Mouse (Mus musculus) forebrain, embryonic 14.5 days (tissue): ENCODE measurements around the gene Lipa. TPM values are rescaled to one million over a fixed set of nuclear protein-coding genes. Genes with fewer than 3 reads are reported as not detected.

Experiments
- ATAC-seq: fragments of 200-750 bp; cut with Nextera tagmentation; 2 replicates; pipeline ENCODE4 v1.8.0; 2017; ENCODE audit warnings: mild to moderate bottlenecking, moderate library complexity
- DNase-seq: peaks from one replicate; pipeline ENCODE4 v3.0.0-alpha.2; 2015; ENCODE audit warnings: low spot score
- H3K27ac ChIP-seq: fragments of 300-500 bp; sonication (generic); 2 replicates; pipeline ENCODE4 v1.5.1; 2014; ENCODE audit warnings: low read depth, mild to moderate bottlenecking, control low read depth, low read length, moderate library complexity
- H3K27me3 ChIP-seq: fragments of 300-500 bp; sonication (generic); replicated peaks from 2 replicates; pipeline ENCODE4 v1.6.1; 2014; ENCODE audit warnings: low read length, control low read depth, mixed read lengths; ENCODE audit not compliant: control insufficient read depth, insufficient read depth
- H3K36me3 ChIP-seq: fragments of 300-500 bp; sonication (generic); 2 replicates; pipeline ENCODE4 v1.6.1; 2014; ENCODE audit warnings: low read length, control low read depth; ENCODE audit not compliant: control insufficient read depth, insufficient read depth
- H3K4me1 ChIP-seq: fragments of 300-500 bp; sonication (generic); 2 replicates; pipeline ENCODE4 v1.6.1; 2014; ENCODE audit warnings: antibody characterized with exemption, low read length, control low read depth; ENCODE audit not compliant: control insufficient read depth, insufficient read depth
- H3K4me2 ChIP-seq: fragments of 300-500 bp; sonication (generic); 2 replicates; pipeline ENCODE4 v1.6.1; 2014; ENCODE audit warnings: mild to moderate bottlenecking, control low read depth, low read length
- H3K4me3 ChIP-seq: fragments of 300-500 bp; sonication (generic); 2 replicates; pipeline ENCODE4 v1.5.1; 2014; ENCODE audit warnings: low read depth, low read length, control low read depth
- H3K9ac ChIP-seq: fragments of 300-500 bp; sonication (generic); 2 replicates; pipeline ENCODE4 v1.6.1; 2014; ENCODE audit warnings: mild to moderate bottlenecking, low read length, control low read depth, moderate library complexity
- H3K9me3 ChIP-seq: fragments of 300-500 bp; sonication (generic); replicated peaks from 2 replicates; pipeline ENCODE4 v1.6.1; 2016; ENCODE audit warnings: low read length, control low read depth, mixed read lengths; ENCODE audit not compliant: control insufficient read depth
- WGBS: fragments of 180-500 bp; shearing (Covaris S2); extraction: QIAGEN DNeasy Blood & Tissue Kit; methylation state at CpG from one replicate; pipeline ENCODE4 v1.1.7; 2014; 5-methylcytosine and 5-hydroxymethylcytosine counted together
- polyA plus RNA-seq: library from polyadenylated mRNA; unstranded; fragments of >200 nt; fragmentation: Nextera tagmentation; extraction: Ambion mirVana; gene quantifications from 2 replicates; pipeline ENCODE4 v1.2.1, GENCODE M21; 2014

Lipa gene
- polyA plus RNA-seq, 1 experiment from 2014 or later = 18.5 TPM

GRCm38 (mm10) chr19:34517812-34518594 is 9.3 kb downstream of the Lipa start:
- no peaks in the 10 kb centered on the region for H3K27me3 ChIP-seq
- H3K27ac ChIP-seq = no peak overlapping the region
- H3K4me3 ChIP-seq = no peak overlapping the region
- H3K4me1 ChIP-seq = no peaks in the 10 kb centered on the region
- H3K9me3 ChIP-seq = no peaks in the 10 kb centered on the region
- H3K4me2 ChIP-seq = no peak overlapping the region
- no peak overlapping the region for H3K9ac ChIP-seq
- no peaks in the 10 kb centered on the region for H3K36me3 ChIP-seq
- DNase-seq (no peak), ATAC-seq (no peak)
- 93% methylated on average over 13 of the region's 13 CpGs for WGBS

DNA sequence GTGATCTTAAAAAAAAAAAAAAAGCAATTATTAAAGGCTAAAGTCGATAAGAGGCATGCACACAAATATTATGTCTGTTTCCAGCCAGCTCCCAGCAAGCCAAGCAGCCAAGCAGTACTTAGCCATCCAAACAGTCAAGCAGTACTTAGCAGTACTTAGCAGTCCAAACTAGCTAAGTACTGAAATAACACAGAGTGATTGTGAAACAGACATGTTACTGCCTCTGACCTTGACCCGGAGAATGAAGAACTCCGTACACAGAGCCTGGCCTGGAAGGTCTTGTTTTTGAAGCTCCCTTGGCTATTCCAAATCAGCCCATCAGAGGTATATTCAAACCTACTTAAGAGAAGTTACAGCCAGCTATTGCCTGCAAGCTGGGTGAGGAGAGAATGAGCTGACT is 10.1 kb downstream of the Lipa start:
- ATAC-seq = no peak
- no peaks in the 10 kb centered on the region for H3K36me3 ChIP-seq
- no peaks in the 10 kb centered on the region for H3K9me3 ChIP-seq
- no peak for DNase-seq
- no peak overlapping the region for H3K9ac ChIP-seq
- H3K4me2 ChIP-seq = no peak overlapping the region
- no peak overlapping the region for H3K4me3 ChIP-seq
- 92% methylated on average over 3 of the region's 3 CpGs for WGBS
- H3K27me3 ChIP-seq = no peaks in the 10 kb centered on the region
- no peak overlapping the region for H3K27ac ChIP-seq
- H3K4me1 ChIP-seq = no peaks in the 10 kb centered on the region

DNA sequence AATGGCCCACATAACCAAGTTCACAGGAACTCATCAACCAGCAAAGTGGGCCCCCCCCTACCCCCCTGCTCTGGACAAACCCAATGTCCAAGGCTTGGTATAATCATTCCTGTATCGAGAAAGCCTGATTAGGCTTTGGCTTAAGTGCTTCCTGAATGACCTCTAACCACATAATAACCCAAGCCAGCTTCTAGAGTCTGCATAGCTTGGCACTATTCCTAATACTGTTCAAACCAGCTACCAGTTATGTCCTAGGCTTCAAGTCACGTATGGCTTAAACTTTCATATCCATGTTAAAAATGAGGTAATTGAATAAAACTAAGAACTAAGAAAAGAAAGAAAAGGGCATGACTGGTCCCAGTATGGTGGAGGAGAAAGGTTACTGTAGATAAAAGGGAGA is 10.9 kb downstream of the Lipa start:
- DNase-seq (no peak), ATAC-seq (no peak)
- Histone ChIP-seq H3K27me3 (no peaks in the 10 kb centered on the region), H3K9me3 (no peaks in the 10 kb centered on the region), H3K4me2 (no peak overlapping the region), H3K4me3 (no peak overlapping the region), H3K4me1 (no peaks in the 10 kb centered on the region), H3K27ac (no peak overlapping the region), H3K36me3 (no peaks in the 10 kb centered on the region), H3K9ac (no peak overlapping the region)
- 96% methylated on average over 2 of the region's 2 CpGs for WGBS

GRCm38 (mm10) chr19:34515681-34516080 is 11.6 kb downstream of the Lipa start:
- no peak overlapping the region for H3K9ac ChIP-seq
- 85% methylated on average over 3 of the region's 3 CpGs for whole genome bisulfite sequencing
- no peaks in the 10 kb centered on the region for H3K4me1 ChIP-seq
- H3K4me2 ChIP-seq = no peak overlapping the region
- H3K4me3 ChIP-seq = no peak overlapping the region
- ATAC-seq = no peak
- no peak for DNase-seq
- H3K27ac ChIP-seq = no peak overlapping the region
- no peaks in the 10 kb centered on the region for H3K9me3 ChIP-seq
- H3K27me3 ChIP-seq = no peaks in the 10 kb centered on the region
- no peaks in the 10 kb centered on the region for H3K36me3 ChIP-seq

DNA sequence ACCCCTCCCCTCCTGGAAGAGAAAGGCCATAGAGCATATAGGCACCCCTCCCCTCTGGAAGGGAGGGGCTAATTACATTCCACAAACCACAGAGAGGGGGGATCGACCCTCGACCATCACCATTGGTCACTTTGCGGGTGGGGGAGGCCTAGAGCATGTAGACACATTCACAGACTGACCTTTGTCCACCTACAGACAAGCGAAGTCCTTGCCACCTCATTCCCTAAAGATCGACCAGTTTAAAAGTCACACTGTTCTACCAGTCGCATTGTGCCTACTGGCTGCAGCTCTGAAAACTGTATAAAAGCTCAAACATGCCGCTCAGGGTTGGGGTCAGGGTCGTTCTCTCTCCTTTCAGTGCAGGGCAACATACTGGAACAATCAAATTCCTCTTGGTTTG is 15.7 kb downstream of the Lipa start:
- Histone ChIP-seq H3K9ac (no peak overlapping the region), H3K4me1 (no peaks in the 10 kb centered on the region), H3K27ac (no peak overlapping the region), H3K4me3 (no peak overlapping the region), H3K4me2 (no peak overlapping the region), H3K36me3 (peaks cover 6% of the 10 kb centered on the region; the same call in 1 of the 2 replicates), H3K9me3 (no peaks in the 10 kb centered on the region), H3K27me3 (no peaks in the 10 kb centered on the region)
- 77% methylated on average over 8 of the region's 8 CpGs for WGBS
- no peak for DNase-seq
- ATAC-seq = no peak

GRCm38 (mm10) chr19:34510717-34511116 is 16.6 kb downstream of the Lipa start:
- H3K9me3 ChIP-seq = no peaks in the 10 kb centered on the region
- DNase-seq (no peak), ATAC-seq (no peak)
- peaks cover 10% of the 10 kb centered on the region; the same call in 1 of the 2 replicates for H3K36me3 ChIP-seq
- no peak overlapping the region for H3K27ac ChIP-seq
- no peak overlapping the region for H3K9ac ChIP-seq
- no peaks in the 10 kb centered on the region for H3K27me3 ChIP-seq
- no peak overlapping the region for H3K4me3 ChIP-seq
- no peaks in the 10 kb centered on the region for H3K4me1 ChIP-seq
- H3K4me2 ChIP-seq = no peak overlapping the region
- WGBS = 94% methylated on average over 5 of the region's 5 CpGs

DNA sequence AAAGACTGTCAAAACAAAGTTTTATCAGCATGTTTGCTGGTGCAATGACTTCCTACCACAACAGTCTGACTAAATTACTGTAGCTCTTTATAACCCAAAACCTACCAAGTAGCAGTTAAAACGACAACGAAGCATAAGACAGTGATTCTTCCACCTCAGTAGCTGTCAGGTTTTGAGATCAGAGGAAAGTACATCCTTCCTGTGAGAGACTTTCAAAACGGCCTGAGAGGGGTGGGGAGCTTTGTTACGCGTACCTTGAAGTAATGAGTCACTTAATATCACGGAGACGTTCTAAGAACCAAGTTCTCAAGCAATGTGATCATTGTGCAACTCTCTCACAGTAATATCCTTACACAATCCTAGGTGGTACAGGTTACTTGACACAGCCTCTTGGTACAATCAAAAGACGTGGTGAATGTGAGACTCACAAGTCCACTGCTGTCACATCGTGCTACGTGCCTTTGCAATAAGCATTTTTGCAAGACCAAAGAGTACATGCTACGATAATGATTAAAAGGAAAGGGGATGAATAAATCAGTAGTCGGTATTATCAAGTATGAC is 22.0 kb downstream of the Lipa start:
- 90% methylated on average over 12 of the region's 12 CpGs for WGBS
- Histone ChIP-seq H3K27ac (no peak overlapping the region), H3K4me3 (no peak overlapping the region), H3K4me1 (no peaks in the 10 kb centered on the region), H3K9me3 (no peaks in the 10 kb centered on the region), H3K9ac (no peak overlapping the region), H3K27me3 (no peaks in the 10 kb centered on the region), H3K36me3 (peaks cover 10% of the 10 kb centered on the region; the same call in 1 of the 2 replicates), H3K4me2 (no peak overlapping the region)
- DNase-seq (no peak), ATAC-seq (no peak)

DNA sequence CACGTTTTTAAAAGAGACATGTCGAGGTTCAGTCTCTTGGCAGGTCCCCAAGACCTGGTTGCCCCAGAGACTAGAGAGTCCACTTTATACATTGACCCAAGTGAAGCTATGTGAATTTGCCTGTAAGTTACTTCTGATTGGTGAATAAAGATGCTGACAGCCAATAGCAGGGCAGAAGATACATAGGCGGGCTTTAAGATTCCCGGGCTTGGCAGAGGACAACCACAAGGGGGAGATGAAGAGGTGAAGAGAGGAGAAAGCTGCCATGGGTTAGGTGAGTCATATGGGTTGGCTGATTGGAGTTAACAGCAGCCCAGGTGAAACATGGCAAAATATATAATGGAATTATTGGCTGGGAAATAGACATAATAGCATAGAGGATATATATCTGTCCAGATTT is 26.5 kb downstream of the Lipa start:
- Histone ChIP-seq H3K36me3 (no peaks in the 10 kb centered on the region), H3K4me2 (no peak overlapping the region), H3K9me3 (no peaks in the 10 kb centered on the region), H3K4me1 (no peaks in the 10 kb centered on the region), H3K4me3 (no peak overlapping the region), H3K27ac (no peak overlapping the region), H3K9ac (no peak overlapping the region), H3K27me3 (no peaks in the 10 kb centered on the region)
- ATAC-seq = peak; percentile 67
- peak; percentile 40 for DNase-seq
- WGBS = 49% methylated on average over 4 of the region's 4 CpGs

DNA sequence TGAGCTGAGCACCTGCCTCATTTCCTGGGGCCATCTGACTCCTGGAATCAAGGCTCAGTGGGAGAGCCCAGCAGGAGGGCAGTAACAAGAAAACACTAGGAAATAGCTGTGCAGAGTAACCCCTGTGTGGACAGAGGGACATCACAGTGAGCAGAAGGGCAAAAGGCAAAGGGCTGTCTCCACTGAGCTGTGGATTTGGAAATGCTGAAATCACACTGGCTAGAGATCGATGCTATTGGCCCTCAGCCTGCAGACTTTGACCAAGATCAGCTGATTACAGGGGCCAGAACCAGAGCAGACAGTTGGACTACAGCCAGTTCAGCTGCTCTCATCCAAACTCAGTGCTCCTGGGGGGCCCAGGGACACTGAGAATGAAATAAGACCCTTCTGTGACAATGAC is 30.9 kb downstream of the Lipa start:
- no peaks in the 10 kb centered on the region for H3K36me3 ChIP-seq
- H3K4me2 ChIP-seq = no peak overlapping the region
- H3K4me1 ChIP-seq = no peaks in the 10 kb centered on the region
- H3K27me3 ChIP-seq = no peaks in the 10 kb centered on the region
- no peak for ATAC-seq
- DNase-seq = no peak
- no peak overlapping the region for H3K9ac ChIP-seq
- no peak overlapping the region for H3K27ac ChIP-seq
- no peaks in the 10 kb centered on the region for H3K9me3 ChIP-seq
- WGBS = 85% methylated on average over 1 of the region's 1 CpGs
- no peak overlapping the region for H3K4me3 ChIP-seq
